Mouse (Mus musculus) spleen, postnatal 36 days (tissue): ENCODE results near the gene Cyp2j12.
"Not testable (repeated sequence)": the region's sequence is repeated elsewhere in the genome, so short reads cannot be mapped to it uniquely, and the experiment has no call there.

Experiments
- DNase-seq, 2 experiments: peaks; one replicate each; pipeline ENCODE4 v3.0.0; 2022; ENCODE audit warnings: low spot score in 2 of 2, mixed read lengths in 1 of 2

Gene Cyp2j12

GRCm38 (mm10) chr4:96140732-96141467 is at the start of gene Cyp2j12:
Gene Cyp2j12 (minus strand): TSS chr4:96141152.
- DNase-seq = no peak

- not testable (repeated sequence) for DNase-seq
These were observed 48.4 kb upstream of the Cyp2j12 start for GRCm38 (mm10) chr4:96189321-96189720.

- DNase-seq = not testable (repeated sequence)
These were observed 47.7 kb upstream of the Cyp2j12 start for GRCm38 (mm10) chr4:96188671-96189070.

GRCm38 (mm10) chr4:96188146-96188545 is 47.2 kb upstream of the Cyp2j12 start:
- DNase-seq = not testable (repeated sequence)

GRCm38 (mm10) chr4:96184716-96185115 is 43.8 kb upstream of the Cyp2j12 start:
- DNase-seq = not testable (repeated sequence)

GRCm38 (mm10) chr4:96162839-96163238 is 21.9 kb upstream of the Cyp2j12 start:
- no peak for DNase-seq

GRCm38 (mm10) chr4:96161575-96161974 is 20.6 kb upstream of the Cyp2j12 start:
- no peak for DNase-seq

- DNase-seq = no peak
These were observed 1.7 kb downstream of the Cyp2j12 start for GRCm38 (mm10) chr4:96139226-96139625.

GRCm38 (mm10) chr4:96134246-96134645 is 6.7 kb downstream of the Cyp2j12 start:
- DNase-seq = no peak

GRCm38 (mm10) chr4:96096841-96097240 is 44.1 kb downstream of the Cyp2j12 start:
- no peak for DNase-seq

- DNase-seq = no peak
These were observed 49.1 kb downstream of the Cyp2j12 start for GRCm38 (mm10) chr4:96091869-96092268.

GRCm38 (mm10) chr4:96089356-96090048 is 51.5 kb downstream of the Cyp2j12 start:
- not testable (repeated sequence) for DNase-seq

- DNase-seq = no peak
These were observed 62.6 kb downstream of the Cyp2j12 start for GRCm38 (mm10) chr4:96078308-96078707.

GRCm38 (mm10) chr4:96077261-96078125 is 63.5 kb downstream of the Cyp2j12 start, which contains the start of gene Cyp2j13:
Gene Cyp2j13 (minus strand): TSS chr4:96077546.
- DNase-seq = no peak

- no peak for DNase-seq
These were observed 78.9 kb downstream of the Cyp2j12 start for GRCm38 (mm10) chr4:96062045-96062444.

GRCm38 (mm10) chr4:96060106-96060505 is 80.8 kb downstream of the Cyp2j12 start:
- DNase-seq = no peak
